ENCODE assay signal across 20 mouse cellular contexts in the genomic region with DNA sequence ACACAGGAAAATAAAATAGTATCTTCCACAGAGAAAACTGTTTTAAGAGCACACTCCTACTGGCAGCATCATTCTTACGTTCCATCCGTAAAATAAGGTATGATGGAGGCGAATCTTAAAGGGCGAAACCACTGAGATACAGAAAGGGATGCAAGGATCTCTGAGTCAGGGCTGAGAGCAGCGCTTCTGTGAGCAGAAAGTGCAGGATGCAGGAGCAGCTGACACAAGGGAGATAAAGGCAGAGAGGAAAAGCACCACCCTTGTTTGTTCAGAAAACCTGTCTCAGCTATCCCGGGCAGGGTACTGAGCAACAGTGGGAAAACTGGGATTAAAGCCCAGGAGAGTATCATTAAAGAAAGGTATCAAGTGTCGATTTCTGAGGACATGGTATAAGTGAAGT. TPM values are rescaled to one million over a fixed set of nuclear protein-coding genes. Genes with fewer than 3 reads are reported as not detected.
"Had no signal": no experiment of that assay in that cellular context is flagged by ENCODE, and none has a peak within 500 bp of the region (broad histone marks: within the 10 kb centered on the region; RNA-seq: fewer than 3 reads in every experiment).

No protein-coding gene starts in this region.

- H3K9me3 ChIP-seq: liver, embryonic 13.5 days; midbrain, embryonic 12.5 days; stomach, embryonic 15.5 days had no signal

- H3K27me3 ChIP-seq: liver, embryonic 13.5 days; midbrain, embryonic 12.5 days; stomach, embryonic 15.5 days had no signal

- H3K9ac ChIP-seq: liver, embryonic 13.5 days; lung, embryonic 14.5 days; midbrain, embryonic 12.5 days; stomach, embryonic 15.5 days had no signal

- H3K4me1 ChIP-seq: liver, embryonic 13.5 days; stomach, embryonic 15.5 days had no signal

- H3K4me3 ChIP-seq: layer of hippocampus, adult 2 months; liver, embryonic 13.5 days; midbrain, embryonic 12.5 days; myocyte; stomach, embryonic 15.5 days had no signal

- DNase-seq: kidney, adult 2 months; kidney, postnatal 25 days; layer of hippocampus, adult 9-11 months; liver, embryonic 13.5 days; lung, embryonic 14.5 days; lung, postnatal 4 days; right cerebral cortex, postnatal 25 days; spleen, adult 18-20 months; thymus, postnatal 25 days had no signal

- ATAC-seq: intestine, postnatal 0 days; midbrain, embryonic 16.5 days had no signal

- H3K36me3 ChIP-seq: liver, embryonic 13.5 days; midbrain, embryonic 12.5 days; stomach, embryonic 15.5 days had no signal

- H3K4me2 ChIP-seq: liver, embryonic 13.5 days; lung, embryonic 14.5 days; midbrain, embryonic 12.5 days; stomach, embryonic 15.5 days had no signal

- H3K27ac ChIP-seq: kidney, postnatal 0 days; layer of hippocampus, adult 2 months; liver, embryonic 13.5 days; midbrain, embryonic 12.5 days; stomach, embryonic 15.5 days had no signal

RNA-seq across cellular contexts. Expression of a gene that starts 59.3 kb away (rescaled TPM):
- total RNA-seq: liver, adult 2 months; megakaryocyte progenitor cell, adult 5-6 weeks; megakaryocyte-erythroid progenitor cell, adult 5-6 weeks; monocyte, adult 5-6 weeks had no signal
- polyA plus RNA-seq: liver, adult 2 months; myocyte had no signal
